Mouse (Mus musculus): Measurements from ENCODE around the gene Adgrg5.

GRCm38 (mm10) chr8:94945185-94945584 lies 21.7 kb downstream of the Adgrg5 start:
- TF ChIP-seq POLR2A (IDR thresholded peaks at IDR 0.05; ENCODE audit: low read depth, low read length) = no peak
- no peak for TF ChIP-seq CTCF (conservative IDR thresholded peaks at IDR 0.05; ENCODE audit: insufficient read depth, insufficient read length, low read depth, low read length)
